14 mouse cellular contexts compared by ENCODE assay signal in the genomic region with DNA sequence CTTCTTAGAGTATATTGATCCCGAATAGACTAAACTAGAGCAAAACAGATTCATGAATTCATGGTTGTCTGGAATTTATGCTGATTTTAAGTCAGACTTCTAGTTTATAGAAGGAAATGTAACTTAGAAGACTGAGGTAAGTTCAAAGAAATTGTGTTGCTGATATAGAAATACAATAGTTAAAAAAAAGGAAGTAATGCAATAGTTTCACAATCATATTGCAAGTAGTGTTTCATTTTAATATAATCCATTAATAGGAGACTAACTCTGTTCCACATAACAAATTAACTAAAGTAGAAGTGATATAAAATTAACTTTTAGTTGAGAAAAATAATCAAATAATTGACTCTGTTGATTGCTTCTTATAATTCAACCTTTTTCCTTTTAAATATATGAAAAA.
"Had no signal": no experiment of that assay in that cellular context is flagged by ENCODE, and none has a peak within 500 bp of the region (broad histone marks: within the 10 kb centered on the region; RNA-seq: fewer than 3 reads in every experiment).

No protein-coding gene starts in this region.

- ATAC-seq: midbrain, embryonic 16.5 days had no signal

- DNase-seq: lung, adult 18-20 months; lung, embryonic 14.5 days; lung, postnatal 10 days; lung, postnatal 4 days; midbrain, embryonic 14.5 days; retina, postnatal 1 day; right cerebral cortex, adult 18-20 months; right cerebral cortex, postnatal 25 days; right cerebral cortex, postnatal 4 days; spleen, adult 18-20 months; thymus, adult 18-20 months; thymus, postnatal 14 days; thymus, postnatal 36 days had no signal
